Mouse (Mus musculus) liver, adult 2 months (tissue): ENCODE measurements around the gene Mafg. TPM values are rescaled to one million over a fixed set of nuclear protein-coding genes. Genes with fewer than 3 reads are reported as not detected.

Experiments
- DNase-seq: peaks from one replicate; pipeline ENCODE4 v3.0.0-alpha.2; 2011; ENCODE audit warnings: low read depth, low spot score; ENCODE audit errors: extremely low read depth
- H3K27ac ChIP-seq: fragments of 200-500 bp; replicated peaks from 2 replicates; pipeline ENCODE4 v1.5.1; 2012; ENCODE audit warnings: low read depth, mild to moderate bottlenecking, control low read depth, inconsistent platforms, low read length; ENCODE audit not compliant: insufficient read depth
- H3K27me3 ChIP-seq: fragments of 200-500 bp; 2 replicates; pipeline ENCODE4 v1.6.1; 2012; ENCODE audit warnings: mild to moderate bottlenecking, moderate library complexity, low read length, inconsistent platforms; ENCODE audit not compliant: control insufficient read depth, insufficient read depth
- H3K36me3 ChIP-seq: fragments of 200-500 bp; 2 replicates; pipeline ENCODE4 v1.6.1; 2012; ENCODE audit warnings: low read length, inconsistent platforms; ENCODE audit not compliant: control insufficient read depth, insufficient read depth
- H3K4me1 ChIP-seq: fragments of 200-500 bp; 2 replicates; pipeline ENCODE4 v1.6.1; 2011; ENCODE audit warnings: low read length; ENCODE audit not compliant: control insufficient read depth, insufficient read depth
- H3K4me3 ChIP-seq: fragments of 200-500 bp; 2 replicates; pipeline ENCODE4 v1.5.1; 2011; ENCODE audit warnings: low read depth, mild to moderate bottlenecking, control low read depth, low read length, moderate library complexity; ENCODE audit not compliant: insufficient read depth
- H3K79me2 ChIP-seq: fragments of 200-500 bp; 2 replicates; pipeline ENCODE4 v1.6.1; 2012; ENCODE audit warnings: inconsistent platforms, mild to moderate bottlenecking, low read length, moderate library complexity; ENCODE audit not compliant: control insufficient read depth, insufficient read depth
- H3K9ac ChIP-seq: fragments of 200-500 bp; 2 replicates; pipeline ENCODE4 v1.6.1; 2012; ENCODE audit warnings: low read depth, mild to moderate bottlenecking, control low read depth, inconsistent platforms, low read length
- CTCF ChIP-seq: fragments of 200-500 bp; IDR thresholded peaks from 2 replicates; pipeline ENCODE4 v1.5.1; 2011; ENCODE audit warnings: low read depth, low read length, control low read depth
- POLR2A ChIP-seq: fragments of 200-500 bp; IDR thresholded peaks from 2 replicates; pipeline ENCODE4 v1.6.1; 2011; ENCODE audit warnings: low read length, control low read depth; ENCODE audit not compliant: insufficient read depth; ENCODE audit errors: extremely low read depth
- WGBS: fragments of 180-500 bp; shearing (Covaris S2); methylation state at CpG from one replicate; pipeline ENCODE4 v1.1.7; 2018; 5-methylcytosine and 5-hydroxymethylcytosine counted together
- polyA plus RNA-seq: library from polyadenylated mRNA; depleted of rRNA; stranded (reverse); fragments of >200 nt; gene quantifications from 2 replicates; pipeline ENCODE4 v1.2.3, GENCODE M21; 2012
- total RNA-seq: library from RNA; depleted of rRNA; stranded (reverse); fragments of >200 nt; gene quantifications from 2 replicates; pipeline ENCODE4 v1.2.3, GENCODE M21; 2014

Mafg gene
- total and polyA plus RNA-seq, 2 experiments: 41.9 to 60.5 TPM

DNA sequence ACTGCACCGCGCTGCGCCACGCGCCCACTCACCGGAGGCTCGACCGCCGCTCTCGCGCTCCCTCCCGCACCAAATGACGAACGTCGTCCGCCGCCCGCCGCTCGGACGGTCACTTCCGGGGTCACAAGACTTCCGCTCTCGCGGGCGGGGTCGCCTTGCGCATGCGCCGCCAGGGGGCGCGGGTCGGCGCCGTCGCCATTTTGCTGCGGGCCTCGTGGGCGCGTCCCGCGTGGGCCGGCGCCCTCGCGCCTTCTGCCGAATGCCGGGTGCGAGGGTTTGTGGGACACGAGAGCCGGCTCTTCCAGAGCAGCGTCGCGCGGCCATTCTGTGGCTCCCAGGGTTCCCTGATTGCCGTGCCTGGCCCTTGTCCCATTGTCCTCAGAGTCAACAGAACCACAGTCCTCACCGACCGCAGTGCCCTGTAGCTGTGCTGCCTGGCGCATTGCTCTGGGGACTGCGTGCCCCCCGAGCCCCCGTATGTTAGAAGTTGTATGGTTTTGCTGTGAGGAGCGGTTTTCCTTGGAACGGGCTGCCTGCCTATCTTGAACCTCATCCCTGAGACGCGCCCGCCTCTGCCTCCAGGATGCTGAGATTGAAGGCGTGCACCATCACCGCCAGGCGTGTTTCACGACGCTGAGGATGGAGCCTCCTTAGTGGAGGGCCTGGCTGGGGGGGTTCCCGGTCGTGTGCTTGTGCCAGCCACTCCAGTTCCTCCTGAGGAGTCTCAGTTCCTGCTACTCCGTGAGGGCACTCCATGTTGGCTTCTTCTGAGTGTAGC lies 51.7 kb downstream of the Mafg start, which contains the start of gene Arhgdia:
TSS of gene Arhgdia (minus strand) at position 135 of the 778 bp plus-strand sequence.
- TF ChIP-seq CTCF (peak; percentile 46), POLR2A (peak; percentile 84)
- no peaks in the 10 kb centered on the region for H3K27me3 ChIP-seq
- 3% methylated on average over 74 of the region's 75 CpGs for WGBS
- H3K79me2 ChIP-seq: peaks cover 14% of the 10 kb centered on the region; the same call in 1 of the 2 replicates
- H3K27ac ChIP-seq: peak within 1 kb of the TSS; percentile 100
- H3K4me1 ChIP-seq: peaks cover 26% of the 10 kb centered on the region
- no peaks in the 10 kb centered on the region; the same call in 1 of the 2 replicates for H3K36me3 ChIP-seq
- DNase-seq: peak; percentile 52
- H3K4me3 ChIP-seq: peak within 1 kb of the TSS; percentile 87
- H3K9ac ChIP-seq: peak within 1 kb of the TSS; percentile 96

DNA sequence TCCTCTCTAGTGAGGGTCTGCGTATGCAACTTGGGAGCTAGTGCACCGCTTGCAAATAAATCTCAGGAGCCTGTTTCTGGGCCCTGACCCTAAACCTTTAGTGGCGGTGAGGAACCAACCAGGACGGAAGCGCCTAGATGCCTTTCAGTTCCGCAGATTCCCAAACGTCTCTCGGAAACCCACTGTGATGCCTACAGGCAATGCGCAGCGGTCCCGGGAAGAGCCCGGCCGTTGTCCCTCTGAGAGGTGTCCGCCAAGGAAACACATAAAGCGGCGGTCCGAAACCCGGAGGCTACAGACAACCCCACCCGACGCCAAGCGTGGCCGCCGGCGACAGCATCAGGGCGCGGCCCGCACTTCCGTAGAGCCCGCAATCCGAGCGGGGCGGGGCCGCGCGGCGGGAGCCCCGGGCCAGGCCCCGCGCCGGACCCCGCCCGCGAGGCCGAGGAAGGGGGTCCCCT lies 52.5 kb downstream of the Mafg start:
- Histone ChIP-seq H3K79me2 (peaks cover 14% of the 10 kb centered on the region; the same call in 1 of the 2 replicates), H3K27me3 (no peaks in the 10 kb centered on the region), H3K4me3 (peak overlapping the region; percentile 87), H3K4me1 (peaks cover 29% of the 10 kb centered on the region), H3K9ac (peak overlapping the region; percentile 96), H3K36me3 (no peaks in the 10 kb centered on the region; the same call in 1 of the 2 replicates), H3K27ac (peak overlapping the region; percentile 100)
- TF ChIP-seq POLR2A (0 out of 2 replicates have a peak, but pooled peaks have one; percentile 33), CTCF (no peak)
- 3% methylated on average over 44 of the region's 44 CpGs for WGBS
- no peak for DNase-seq

- H3K9ac ChIP-seq: peak overlapping the region; percentile 96
- no peaks in the 10 kb centered on the region; the same call in 1 of the 2 replicates for H3K36me3 ChIP-seq
- H3K4me1 ChIP-seq: peaks cover 31% of the 10 kb centered on the region
- WGBS: 40% methylated on average over 7 of the region's 7 CpGs
- peaks cover 14% of the 10 kb centered on the region; the same call in 1 of the 2 replicates for H3K79me2 ChIP-seq
- H3K4me3 ChIP-seq: peak overlapping the region; percentile 87
- H3K27me3 ChIP-seq: no peaks in the 10 kb centered on the region
- TF ChIP-seq CTCF: no peak
- TF ChIP-seq POLR2A: no peak
- peak overlapping the region; percentile 100 for H3K27ac ChIP-seq
- DNase-seq: no peak
Observed at GRCm38 (mm10) chr11:120580190-120580589, 53.2 kb downstream of the Mafg start.

- Histone ChIP-seq H3K27ac (peak overlapping the region; percentile 100), H3K27me3 (no peaks in the 10 kb centered on the region), H3K36me3 (no peaks in the 10 kb centered on the region; the same call in 1 of the 2 replicates), H3K4me3 (peak overlapping the region; percentile 61), H3K79me2 (peaks cover 14% of the 10 kb centered on the region; the same call in 1 of the 2 replicates), H3K4me1 (peaks cover 32% of the 10 kb centered on the region), H3K9ac (peak overlapping the region; percentile 96)
- 25% methylated on average over 15 of the region's 15 CpGs for WGBS
- peak; percentile 66 for DNase-seq
- TF ChIP-seq POLR2A: 0 out of 2 replicates have a peak, but pooled peaks have one; percentile 29
- TF ChIP-seq CTCF: peak; percentile 82
Observed at GRCm38 (mm10) chr11:120579316-120580107, 53.9 kb downstream of the Mafg start.

- no peak for DNase-seq
- peak overlapping the region; percentile 61 for H3K4me3 ChIP-seq
- peaks cover 14% of the 10 kb centered on the region; the same call in 1 of the 2 replicates for H3K79me2 ChIP-seq
- H3K4me1 ChIP-seq: peaks cover 36% of the 10 kb centered on the region
- H3K36me3 ChIP-seq: no peaks in the 10 kb centered on the region; the same call in 1 of the 2 replicates
- peak overlapping the region; percentile 91 for H3K9ac ChIP-seq
- no peak for TF ChIP-seq POLR2A
- TF ChIP-seq CTCF: no peak
- no peaks in the 10 kb centered on the region for H3K27me3 ChIP-seq
- 41% methylated on average over 11 of the region's 11 CpGs for WGBS
- peak overlapping the region; percentile 100 for H3K27ac ChIP-seq
Observed at GRCm38 (mm10) chr11:120578694-120579243, 54.6 kb downstream of the Mafg start.
